Mouse (Mus musculus) hindbrain, embryonic 16.5 days (tissue): ENCODE data around the gene Whamm. TPM values are rescaled to one million over a fixed set of nuclear protein-coding genes. Genes with fewer than 3 reads are reported as not detected.
A peak's percentile ranks its signal among the peaks of the same experiment; 100 is the strongest.

Source experiments
- ATAC-seq: fragments of 200-750 bp; cut with Nextera tagmentation; 2 replicates; pipeline ENCODE4 v1.8.0; 2017; ENCODE audit warnings: moderate TSS enrichment, moderate library complexity
- H3K27ac ChIP-seq: fragments of 300-500 bp; sonication (generic); 2 replicates; pipeline ENCODE4 v1.5.1; 2014; ENCODE audit warnings: low read depth, mild to moderate bottlenecking, control low read depth, low read length, moderate library complexity
- H3K27me3 ChIP-seq: fragments of 300-500 bp; sonication (generic); replicated peaks from 2 replicates; pipeline ENCODE4 v1.6.1; 2014; ENCODE audit warnings: low read length; ENCODE audit not compliant: control insufficient read depth, insufficient read depth
- H3K36me3 ChIP-seq: fragments of 300-500 bp; sonication (generic); 2 replicates; pipeline ENCODE4 v1.6.1; 2014; ENCODE audit warnings: mild to moderate bottlenecking, low read length, moderate library complexity, mixed read lengths; ENCODE audit not compliant: control insufficient read depth, insufficient read depth
- H3K4me1 ChIP-seq: fragments of 300-500 bp; sonication (generic); 2 replicates; pipeline ENCODE4 v1.6.1; 2014; ENCODE audit warnings: low read depth, low read length; ENCODE audit not compliant: control insufficient read depth, insufficient read depth
- H3K4me2 ChIP-seq: fragments of 300-500 bp; sonication (generic); 2 replicates; pipeline ENCODE4 v1.6.1; 2014; ENCODE audit warnings: mild to moderate bottlenecking, low read length, control low read depth, moderate library complexity
- H3K4me3 ChIP-seq: fragments of 300-500 bp; sonication (generic); 2 replicates; pipeline ENCODE4 v1.5.1; 2014; ENCODE audit warnings: mild to moderate bottlenecking, low read length, control low read depth, moderate library complexity
- H3K9ac ChIP-seq: fragments of 300-500 bp; sonication (generic); 2 replicates; pipeline ENCODE4 v1.6.1; 2014; ENCODE audit warnings: low read depth, mild to moderate bottlenecking, control low read depth, low read length, moderate library complexity
- H3K9me3 ChIP-seq: fragments of 300-500 bp; sonication (generic); 2 replicates; pipeline ENCODE4 v1.6.1; 2014; ENCODE audit warnings: mild to moderate bottlenecking, low read length, moderate library complexity; ENCODE audit not compliant: control insufficient read depth
- WGBS: fragments of 180-500 bp; shearing (Covaris S2); extraction: QIAGEN DNeasy Blood & Tissue Kit; methylation state at CpG from one replicate; pipeline ENCODE4 v1.1.7; 2014; 5-methylcytosine and 5-hydroxymethylcytosine counted together
- polyA plus RNA-seq: library from polyadenylated mRNA; unstranded; fragments of >200 nt; fragmentation: Nextera tagmentation; extraction: Ambion mirVana; gene quantifications from 2 replicates; pipeline ENCODE4 v1.2.1, GENCODE M21; 2015

Gene Whamm
- polyA plus RNA-seq, 1 experiment from 2014 or later = 2.0 TPM

DNA sequence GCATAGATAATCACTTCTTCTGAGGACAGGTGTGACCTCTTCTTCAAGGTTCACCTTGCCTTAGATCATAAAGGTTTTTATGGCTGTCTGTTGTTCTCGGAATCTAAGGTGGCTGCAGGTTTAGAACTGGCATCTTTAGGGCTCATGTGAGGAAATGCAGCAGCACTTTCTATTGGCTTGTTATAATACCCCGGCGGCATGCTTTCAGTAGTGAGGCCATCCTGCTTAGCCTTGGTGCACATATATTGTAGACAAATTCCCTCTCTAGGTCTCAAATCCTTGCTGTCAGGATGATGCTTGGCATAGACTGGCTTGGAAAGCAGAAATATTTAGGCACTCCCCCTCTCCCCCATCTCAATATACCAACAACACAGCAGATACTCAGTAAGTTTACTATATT lies 795 bp upstream of the Whamm start:
- H3K4me3 ChIP-seq = no peak overlapping the region
- WGBS = 92% methylated on average over 3 of the region's 3 CpGs
- H3K4me2 ChIP-seq = no peak overlapping the region
- no peaks in the 10 kb centered on the region for H3K36me3 ChIP-seq
- no peak overlapping the region for H3K27ac ChIP-seq
- H3K4me1 ChIP-seq = peaks cover 20% of the 10 kb centered on the region
- H3K27me3 ChIP-seq = no peaks in the 10 kb centered on the region
- no peak overlapping the region for H3K9ac ChIP-seq
- no peak for ATAC-seq
- no peaks in the 10 kb centered on the region for H3K9me3 ChIP-seq

DNA sequence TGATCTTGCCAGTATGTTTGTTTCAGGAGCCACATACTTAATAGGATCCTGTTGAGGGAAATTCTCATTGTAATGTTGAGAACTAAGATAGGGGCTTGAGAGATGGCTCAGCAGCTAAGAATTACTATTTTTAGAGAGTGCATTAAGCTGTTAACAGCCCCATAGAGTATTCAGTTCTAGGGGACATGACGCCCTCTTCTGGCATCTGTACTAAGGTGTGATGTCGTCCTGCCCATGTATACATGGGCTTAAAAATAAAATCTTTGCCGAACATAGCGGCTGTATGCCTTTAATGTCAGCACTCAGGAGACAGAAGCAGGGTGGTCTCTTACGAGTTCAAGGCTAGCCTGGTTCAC lies 336 bp upstream of the Whamm start:
- Histone ChIP-seq H3K9ac (peak overlapping the region; percentile 27; the same call in 1 of the 2 replicates), H3K4me3 (peak overlapping the region; percentile 96), H3K36me3 (no peaks in the 10 kb centered on the region), H3K27me3 (no peaks in the 10 kb centered on the region), H3K4me1 (peaks cover 20% of the 10 kb centered on the region), H3K27ac (no peak overlapping the region), H3K4me2 (peak overlapping the region; percentile 89), H3K9me3 (no peaks in the 10 kb centered on the region)
- WGBS = 3% methylated on average over 5 of the region's 5 CpGs
- ATAC-seq = peak; percentile 73; the same call in 1 of the 2 replicates

DNA sequence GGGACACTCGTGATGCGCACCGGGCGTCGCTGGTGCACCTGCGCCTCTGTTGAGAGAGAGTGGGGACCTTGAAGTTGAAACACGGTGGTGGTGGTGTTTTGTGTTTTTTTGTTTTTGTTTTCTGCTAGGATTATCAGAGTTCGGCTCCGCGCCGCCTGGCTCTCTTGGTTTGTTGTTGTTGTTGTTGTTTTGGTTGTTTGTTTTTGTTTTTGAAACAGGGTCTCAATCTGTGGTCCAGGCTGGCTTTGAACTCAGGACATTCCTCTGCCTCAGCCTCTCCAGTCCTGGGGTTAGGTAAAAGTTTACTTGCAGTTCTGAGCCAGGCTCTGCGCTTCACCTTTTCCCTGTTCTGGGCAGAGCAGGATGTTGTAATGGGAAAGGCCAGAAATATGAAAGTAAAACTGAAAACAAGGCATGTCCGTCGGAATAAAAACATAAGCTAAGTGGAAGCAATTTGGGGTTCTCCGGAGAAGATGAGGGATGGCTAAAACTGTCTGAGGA lies 925 bp downstream of the Whamm start:
- no peak for ATAC-seq
- no peaks in the 10 kb centered on the region for H3K27me3 ChIP-seq
- H3K4me1 ChIP-seq = peaks cover 20% of the 10 kb centered on the region
- peak overlapping the region; percentile 89 for H3K4me2 ChIP-seq
- H3K9ac ChIP-seq = peak overlapping the region; percentile 94
- no peaks in the 10 kb centered on the region for H3K9me3 ChIP-seq
- H3K27ac ChIP-seq = peak overlapping the region; percentile 97
- 16% methylated on average over 15 of the region's 15 CpGs for WGBS
- peak overlapping the region; percentile 96 for H3K4me3 ChIP-seq
- no peaks in the 10 kb centered on the region for H3K36me3 ChIP-seq

- Histone ChIP-seq H3K9me3 (no peaks in the 10 kb centered on the region), H3K9ac (no peak overlapping the region; the same call in 1 of the 2 replicates), H3K4me2 (peak overlapping the region; percentile 89), H3K36me3 (peaks cover 1% of the 10 kb centered on the region), H3K4me3 (peak overlapping the region; percentile 96), H3K27ac (no peak overlapping the region), H3K27me3 (no peaks in the 10 kb centered on the region), H3K4me1 (peaks cover 20% of the 10 kb centered on the region)
- WGBS = 71% methylated on average over 6 of the region's 6 CpGs
- no peak for ATAC-seq
These were observed 1.7 kb downstream of the Whamm start for GRCm38 (mm10) chr7:81572610-81573268.

- WGBS = 95% methylated on average over 6 of the region's 6 CpGs
- Histone ChIP-seq H3K27me3 (no peaks in the 10 kb centered on the region), H3K27ac (no peak overlapping the region), H3K4me1 (peaks cover 20% of the 10 kb centered on the region), H3K9ac (no peak overlapping the region), H3K4me3 (no peak overlapping the region), H3K4me2 (no peak overlapping the region), H3K9me3 (no peaks in the 10 kb centered on the region), H3K36me3 (peaks cover 7% of the 10 kb centered on the region)
- ATAC-seq = no peak
These were observed 2.3 kb downstream of the Whamm start for GRCm38 (mm10) chr7:81573397-81573796.

DNA sequence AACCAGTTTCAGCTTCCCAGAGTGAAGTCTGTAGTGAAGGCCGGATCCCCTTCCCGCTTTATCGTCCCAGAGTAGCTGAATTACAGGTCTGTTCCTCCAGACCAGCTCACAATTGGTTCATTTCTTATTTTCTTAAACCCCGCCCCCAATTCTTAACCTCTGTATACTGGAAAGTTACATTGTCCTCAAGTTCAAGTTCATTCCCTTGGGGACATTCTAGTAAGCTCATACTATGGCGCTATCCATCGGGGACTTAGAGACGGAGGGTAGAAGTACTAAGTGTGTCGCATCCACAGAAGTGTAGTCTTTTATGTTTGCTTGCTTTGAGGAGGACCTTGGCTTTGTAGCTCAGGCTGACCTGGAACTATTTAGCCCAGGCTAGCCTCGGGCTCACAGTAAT lies 2.8 kb downstream of the Whamm start:
- Histone ChIP-seq H3K4me2 (no peak overlapping the region), H3K27me3 (no peaks in the 10 kb centered on the region), H3K4me1 (peaks cover 20% of the 10 kb centered on the region), H3K27ac (no peak overlapping the region), H3K9ac (no peak overlapping the region), H3K4me3 (no peak overlapping the region), H3K36me3 (peaks cover 9% of the 10 kb centered on the region), H3K9me3 (no peaks in the 10 kb centered on the region)
- 92% methylated on average over 9 of the region's 9 CpGs for WGBS
- ATAC-seq = no peak

DNA sequence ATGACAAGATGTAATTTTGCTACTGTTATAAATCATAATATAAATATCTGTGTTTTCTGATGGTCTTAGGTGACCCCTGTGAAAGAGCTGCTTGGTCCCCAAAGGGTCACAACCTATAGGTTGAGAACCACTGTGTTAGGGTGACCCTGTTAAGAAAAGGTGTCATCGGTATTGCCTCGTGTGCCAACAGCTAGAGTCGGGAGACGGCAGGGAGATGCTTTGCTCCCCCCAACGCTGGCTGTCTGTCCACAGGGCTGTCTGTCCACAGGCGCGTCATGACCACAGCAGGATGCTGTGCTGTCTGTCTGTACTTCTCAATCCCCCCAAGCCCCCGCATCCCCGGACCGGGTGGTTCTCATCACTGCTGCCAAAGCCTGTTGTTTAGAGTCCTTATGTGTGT lies 4.5 kb downstream of the Whamm start:
- no peak overlapping the region for H3K9ac ChIP-seq
- H3K27ac ChIP-seq = no peak overlapping the region
- no peak for ATAC-seq
- H3K9me3 ChIP-seq = no peaks in the 10 kb centered on the region
- H3K27me3 ChIP-seq = no peaks in the 10 kb centered on the region
- H3K4me2 ChIP-seq = no peak overlapping the region
- no peak overlapping the region for H3K4me3 ChIP-seq
- peaks cover 20% of the 10 kb centered on the region for H3K4me1 ChIP-seq
- 94% methylated on average over 10 of the region's 10 CpGs for WGBS
- peaks cover 13% of the 10 kb centered on the region for H3K36me3 ChIP-seq

GRCm38 (mm10) chr7:81577872-81578271 lies 6.8 kb downstream of the Whamm start:
- 98% methylated on average over 3 of the region's 3 CpGs for WGBS
- no peak for ATAC-seq

GRCm38 (mm10) chr7:81578413-81578812 lies 7.3 kb downstream of the Whamm start:
- Histone ChIP-seq H3K27ac (no peak overlapping the region), H3K4me2 (no peak overlapping the region), H3K27me3 (no peaks in the 10 kb centered on the region), H3K36me3 (peaks cover 13% of the 10 kb centered on the region), H3K4me1 (peaks cover 2% of the 10 kb centered on the region; the same call in 1 of the 2 replicates), H3K9ac (no peak overlapping the region), H3K9me3 (no peaks in the 10 kb centered on the region), H3K4me3 (no peak overlapping the region)
- ATAC-seq = no peak
- 92% methylated on average over 7 of the region's 7 CpGs for WGBS

More at GRCm38 (mm10) chr7:81577872-81578271, 6.8 kb downstream of the Whamm start:
- no peak overlapping the region for H3K4me3 ChIP-seq
- no peak overlapping the region for H3K9ac ChIP-seq
- H3K27ac ChIP-seq = no peak overlapping the region
- no peak overlapping the region for H3K4me2 ChIP-seq
- no peaks in the 10 kb centered on the region for H3K9me3 ChIP-seq
- peaks cover 8% of the 10 kb centered on the region for H3K4me1 ChIP-seq
- no peaks in the 10 kb centered on the region for H3K27me3 ChIP-seq
- H3K36me3 ChIP-seq = peaks cover 13% of the 10 kb centered on the region
